Mouse (Mus musculus) layer of hippocampus, adult 9-10 months (tissue): ENCODE data around the gene Rasd2.
A peak's percentile ranks its signal among the peaks of the same experiment; 100 is the strongest.

Source experiments
- DNase-seq: peaks from one replicate; pipeline ENCODE4 v3.0.0; 2022; ENCODE audit warnings: low spot score

The Rasd2 gene

GRCm38 (mm10) chr8:75213686-75214085 is at the start of gene Rasd2:
TSS of gene Rasd2 (plus strand) at chr8:75213944.
- DNase-seq, result no peak

- no peak for DNase-seq
Observed at GRCm38 (mm10) chr8:75169363-75169762, 44.4 kb upstream of the Rasd2 start.

- DNase-seq, result no peak
Observed at GRCm38 (mm10) chr8:75172009-75172685, 41.6 kb upstream of the Rasd2 start.

- no peak for DNase-seq
Observed at GRCm38 (mm10) chr8:75193022-75193421, 20.7 kb upstream of the Rasd2 start.

GRCm38 (mm10) chr8:75194473-75195071 is 19.2 kb upstream of the Rasd2 start:
- no peak for DNase-seq

- DNase-seq, result no peak
Observed at GRCm38 (mm10) chr8:75197170-75197569, 16.6 kb upstream of the Rasd2 start.

GRCm38 (mm10) chr8:75197862-75198261 is 15.9 kb upstream of the Rasd2 start:
- DNase-seq, result no peak

GRCm38 (mm10) chr8:75198300-75198699 is 15.4 kb upstream of the Rasd2 start:
- no peak for DNase-seq

- no peak for DNase-seq
Observed at GRCm38 (mm10) chr8:75198988-75199765, 14.6 kb upstream of the Rasd2 start.

- DNase-seq, result no peak
Observed at GRCm38 (mm10) chr8:75199914-75200313, 13.8 kb upstream of the Rasd2 start.

GRCm38 (mm10) chr8:75202041-75202656 is 11.6 kb upstream of the Rasd2 start:
- DNase-seq, result no peak

- DNase-seq, result no peak
Observed at GRCm38 (mm10) chr8:75202913-75203312, 10.8 kb upstream of the Rasd2 start.

- DNase-seq, result no peak
Observed at GRCm38 (mm10) chr8:75203420-75203819, 10.3 kb upstream of the Rasd2 start.

GRCm38 (mm10) chr8:75204190-75204868 is 9.4 kb upstream of the Rasd2 start:
- peak; percentile 22 for DNase-seq

GRCm38 (mm10) chr8:75211461-75211860 is 2.3 kb upstream of the Rasd2 start:
- no peak for DNase-seq

- peak; percentile 35 for DNase-seq
Observed at GRCm38 (mm10) chr8:75212631-75213306, 975 bp upstream of the Rasd2 start.

GRCm38 (mm10) chr8:75213307-75213651 is 465 bp upstream of the Rasd2 start:
- DNase-seq, result no peak

- no peak for DNase-seq
Observed at GRCm38 (mm10) chr8:75215046-75215445, 1.3 kb downstream of the Rasd2 start.

- no peak for DNase-seq
Observed at GRCm38 (mm10) chr8:75215931-75216330, 2.2 kb downstream of the Rasd2 start.

GRCm38 (mm10) chr8:75216886-75217285 is 3.1 kb downstream of the Rasd2 start:
- no peak for DNase-seq

GRCm38 (mm10) chr8:75217969-75218368 is 4.2 kb downstream of the Rasd2 start:
- DNase-seq, result peak; percentile 54
